Mouse (Mus musculus): ENCODE measurements around the gene Adarb1.

GRCm38 (mm10) chr10:77457701-77458100 is 39.6 kb upstream of the Adarb1 start:
- TF ChIP-seq CTCF (IDR thresholded peaks at IDR 0.05; ENCODE audit: borderline replicate concordance, insufficient read depth, low read length): no peak
- no peak for TF ChIP-seq POLR2A (IDR thresholded peaks at IDR 0.05; ENCODE audit: low read depth, low read length)
